Mouse (Mus musculus) embryonic facial prominence, embryonic 10.5 days (tissue): ENCODE results near the gene Edar. TPM values are rescaled to one million over a fixed set of nuclear protein-coding genes. Genes with fewer than 3 reads are reported as not detected.
A peak's percentile ranks its signal among the peaks of the same experiment; 100 is the strongest.

Source experiments
- DNase-seq: peaks from one replicate; pipeline ENCODE4 v3.0.0-alpha.2; 2017; ENCODE audit warnings: low spot score
- H3K27ac ChIP-seq: fragments of 300-500 bp; sonication (generic); replicated peaks from 2 replicates; pipeline ENCODE4 v1.5.1; 2016; ENCODE audit warnings: mild to moderate bottlenecking
- H3K27me3 ChIP-seq: fragments of 300-500 bp; sonication (generic); replicated peaks from 2 replicates; pipeline ENCODE4 v1.6.1; 2016; ENCODE audit warnings: low read depth, mild to moderate bottlenecking; ENCODE audit not compliant: poor library complexity, severe bottlenecking
- H3K36me3 ChIP-seq: fragments of 300-500 bp; sonication (generic); replicated peaks from 2 replicates; pipeline ENCODE4 v1.6.1; 2016; ENCODE audit warnings: mild to moderate bottlenecking, moderate library complexity
- H3K4me1 ChIP-seq: fragments of 300-500 bp; sonication (generic); 2 replicates; pipeline ENCODE4 v1.6.1; 2016
- H3K4me3 ChIP-seq: fragments of 300-500 bp; sonication (generic); 2 replicates; pipeline ENCODE4 v1.5.1; 2016; ENCODE audit warnings: mild to moderate bottlenecking, moderate library complexity
- H3K9me3 ChIP-seq: fragments of 300-500 bp; sonication (generic); 2 replicates; pipeline ENCODE4 v1.6.1; 2016; ENCODE audit warnings: mild to moderate bottlenecking
- WGBS: fragments of 180-500 bp; shearing (Covaris S2); methylation state at CpG from one replicate; pipeline ENCODE4 v1.1.7; 2016; 5-methylcytosine and 5-hydroxymethylcytosine counted together
- polyA plus RNA-seq: library from polyadenylated mRNA; unstranded; fragments of >200 nt; fragmentation: Nextera tagmentation; extraction: Ambion mirVana; gene quantifications from 2 replicates; pipeline ENCODE4 v1.2.1, GENCODE M21; 2016

The Edar gene
- polyA plus RNA-seq, 1 experiment from 2014 or later, result 0.57 TPM

DNA sequence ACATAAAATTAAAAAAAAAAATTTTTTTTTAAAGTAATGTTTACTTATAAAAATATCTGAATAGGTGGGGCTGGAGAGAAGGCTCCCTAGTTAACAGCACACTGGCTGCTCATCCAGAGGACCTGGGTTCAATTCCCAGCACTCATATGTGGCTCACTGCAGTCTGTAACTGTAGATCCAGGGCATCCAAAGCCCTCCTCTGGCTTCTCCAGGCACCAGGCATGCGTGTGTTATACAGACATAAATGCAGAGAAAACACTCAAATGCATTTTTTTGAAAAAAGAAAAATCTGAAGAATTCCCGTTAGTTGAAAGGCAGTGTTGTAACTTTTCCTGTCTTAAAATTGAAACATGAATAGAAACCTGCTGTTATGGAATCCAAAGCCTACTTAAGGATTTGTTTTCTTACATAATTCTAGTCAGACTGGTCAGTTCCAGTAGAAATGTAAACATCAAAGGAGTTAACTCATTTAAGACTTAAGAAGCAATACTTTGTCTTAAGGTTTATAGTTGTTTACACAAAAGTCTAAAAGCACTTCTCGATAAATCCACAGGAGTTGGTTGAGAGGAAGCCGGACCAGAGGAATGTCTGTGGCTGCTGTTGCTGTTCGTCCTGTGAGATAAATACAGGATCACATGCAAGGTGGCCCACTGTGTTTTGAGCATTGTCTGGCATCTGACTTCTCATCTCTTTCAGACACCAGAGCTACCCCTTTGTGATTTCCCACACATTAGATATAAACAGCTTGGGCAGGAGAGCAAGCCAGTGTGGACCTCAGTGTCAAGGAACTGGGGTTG, 89.8 kb downstream of the Edar start:
- peaks cover 5% of the 10 kb centered on the region; the same call in 1 of the 2 replicates for H3K4me1 ChIP-seq
- WGBS, result 79% methylated on average over 5 of the region's 5 CpGs

DNA sequence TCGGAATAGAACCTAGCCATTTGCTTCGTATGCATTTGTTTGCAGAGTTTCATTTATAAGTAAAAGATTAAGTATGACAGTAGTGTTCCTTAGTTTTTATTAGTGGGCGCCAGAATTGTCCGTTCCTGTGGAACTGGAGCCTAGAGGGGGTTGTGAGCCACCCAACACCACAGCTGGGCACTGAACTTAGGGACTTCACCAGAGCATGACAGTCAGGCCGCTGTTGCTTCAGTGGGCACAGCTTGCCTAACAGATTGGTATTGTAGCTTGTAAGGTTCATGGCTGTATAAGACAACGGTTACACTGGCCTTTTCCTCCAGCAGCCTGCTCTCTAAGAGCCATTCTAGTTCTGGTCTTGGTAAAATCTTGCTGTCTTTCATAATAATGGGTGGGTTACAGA, 114.9 kb downstream of the Edar start:
- Histone ChIP-seq H3K36me3 (no peaks in the 10 kb centered on the region), H3K27me3 (no peaks in the 10 kb centered on the region), H3K9me3 (no peaks in the 10 kb centered on the region), H3K4me3 (no peak overlapping the region), H3K27ac (no peak overlapping the region), H3K4me1 (no peaks in the 10 kb centered on the region)
- DNase-seq, result no peak
- 89% methylated on average over 6 of the region's 6 CpGs for WGBS

More for the DNA sequence above, 89.8 kb downstream of the Edar start:
- Histone ChIP-seq H3K36me3 (no peaks in the 10 kb centered on the region), H3K27ac (no peak overlapping the region), H3K9me3 (no peaks in the 10 kb centered on the region), H3K27me3 (no peaks in the 10 kb centered on the region), H3K4me3 (no peak overlapping the region)
- DNase-seq, result no peak

DNA sequence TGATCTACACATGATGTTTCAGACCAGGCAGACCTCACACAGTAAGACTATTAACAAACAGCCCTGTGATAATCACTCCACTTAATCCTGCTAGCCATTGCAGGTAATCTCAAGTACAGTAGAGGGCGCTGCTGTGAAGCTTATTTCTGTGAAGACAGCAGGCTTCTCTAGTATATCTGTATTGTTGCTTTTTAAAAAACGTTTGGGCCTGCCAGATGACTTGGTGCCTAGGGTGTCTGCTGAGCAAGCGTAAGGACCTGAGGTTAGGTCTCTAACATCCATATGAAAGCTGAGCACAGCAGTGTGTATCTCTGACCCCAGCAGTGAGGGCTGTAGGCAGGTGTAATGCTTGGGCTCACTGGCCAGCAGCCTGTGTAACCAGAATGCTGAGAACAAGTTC, 115.6 kb downstream of the Edar start:
- no peaks in the 10 kb centered on the region for H3K36me3 ChIP-seq
- H3K27ac ChIP-seq, result no peak overlapping the region
- H3K9me3 ChIP-seq, result no peaks in the 10 kb centered on the region
- H3K27me3 ChIP-seq, result no peaks in the 10 kb centered on the region
- no peak overlapping the region for H3K4me3 ChIP-seq
- 24% methylated on average over 3 of the region's 3 CpGs for WGBS
- peak; percentile 33 for DNase-seq
- no peaks in the 10 kb centered on the region for H3K4me1 ChIP-seq

DNA sequence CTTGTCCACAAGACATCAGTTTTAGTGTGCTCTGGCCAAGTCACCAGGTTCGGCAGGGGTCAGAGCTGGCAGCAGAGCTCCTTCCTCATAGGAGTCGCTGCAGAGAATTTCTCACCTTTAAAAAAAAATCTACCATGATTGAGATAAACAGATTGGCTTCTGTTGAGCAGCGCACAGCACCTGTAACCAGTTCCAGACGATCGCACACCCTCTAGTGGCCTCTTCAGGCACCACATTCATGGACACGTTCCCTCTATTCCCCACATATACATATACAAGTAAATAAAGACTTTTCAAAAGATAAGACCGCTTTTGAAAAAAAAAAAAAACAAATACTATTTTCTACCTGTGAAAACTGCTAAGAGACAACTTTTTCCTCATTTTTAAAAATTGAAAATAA, 116.4 kb downstream of the Edar start:
- H3K4me3 ChIP-seq, result no peak overlapping the region
- 32% methylated on average over 7 of the region's 7 CpGs for WGBS
- H3K36me3 ChIP-seq, result no peaks in the 10 kb centered on the region
- H3K27me3 ChIP-seq, result no peaks in the 10 kb centered on the region
- H3K9me3 ChIP-seq, result no peaks in the 10 kb centered on the region
- H3K4me1 ChIP-seq, result no peaks in the 10 kb centered on the region
- DNase-seq, result peak; percentile 61
- H3K27ac ChIP-seq, result no peak overlapping the region

DNA sequence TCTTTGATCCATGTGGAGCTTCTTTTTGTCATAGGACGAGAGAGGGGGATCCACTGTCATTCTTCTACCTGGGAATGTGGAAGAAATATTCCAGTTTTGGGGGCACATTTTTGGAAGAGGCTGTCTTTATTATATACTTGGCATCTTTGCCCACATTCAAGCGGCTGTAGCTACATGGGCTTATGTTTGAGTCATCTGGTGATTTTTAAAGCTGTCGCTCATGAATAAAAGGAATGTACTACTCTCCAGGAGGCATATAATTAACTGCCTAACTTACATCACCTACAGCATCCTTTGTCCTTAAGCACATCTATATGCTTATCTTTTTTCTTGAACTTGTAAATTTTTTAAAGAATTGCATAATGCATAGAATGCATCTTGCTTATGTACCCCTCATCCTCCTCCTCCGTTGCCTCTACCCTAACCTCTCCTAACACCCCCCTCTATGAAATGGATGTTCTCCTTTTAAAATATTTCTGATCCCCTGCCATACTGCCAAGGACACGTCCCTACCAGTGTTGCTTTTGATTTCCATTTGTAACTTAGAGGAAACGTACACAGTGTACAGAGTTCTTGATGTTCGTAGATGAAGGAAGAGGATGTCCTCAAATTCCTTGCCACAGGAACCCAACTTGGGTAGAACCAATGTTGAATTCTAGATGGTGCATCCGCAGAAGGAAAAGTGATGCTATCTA, 120.6 kb downstream of the Edar start:
- H3K36me3 ChIP-seq, result no peaks in the 10 kb centered on the region
- H3K9me3 ChIP-seq, result no peaks in the 10 kb centered on the region
- WGBS, result 89% methylated on average over 8 of the region's 8 CpGs

More for the DNA sequence above, 120.6 kb downstream of the Edar start:
- Histone ChIP-seq H3K4me1 (no peaks in the 10 kb centered on the region), H3K4me3 (no peak overlapping the region), H3K27me3 (no peaks in the 10 kb centered on the region), H3K27ac (no peak overlapping the region)
- no peak for DNase-seq

Other genes starting within 250 kb of the Edar start
- 27.0 and 28.2 TPM in 2 replicates for gene Ranbp2, start 228.7 kb downstream of the Edar start, polyA plus RNA-seq
- gene Ccdc138, start 177.7 kb downstream of the Edar start, polyA plus RNA-seq, result 11.5 and 13.3 TPM in 2 replicates
- not detected in 2 replicates for gene Gm17542, start 42.6 kb upstream of the Edar start, polyA plus RNA-seq
- gene Sh3rf3, start 137.7 kb upstream of the Edar start, polyA plus RNA-seq, result 0.39 and 0.93 TPM in 2 replicates